9 mouse cellular contexts compared by ENCODE assay signal in the genomic region with DNA sequence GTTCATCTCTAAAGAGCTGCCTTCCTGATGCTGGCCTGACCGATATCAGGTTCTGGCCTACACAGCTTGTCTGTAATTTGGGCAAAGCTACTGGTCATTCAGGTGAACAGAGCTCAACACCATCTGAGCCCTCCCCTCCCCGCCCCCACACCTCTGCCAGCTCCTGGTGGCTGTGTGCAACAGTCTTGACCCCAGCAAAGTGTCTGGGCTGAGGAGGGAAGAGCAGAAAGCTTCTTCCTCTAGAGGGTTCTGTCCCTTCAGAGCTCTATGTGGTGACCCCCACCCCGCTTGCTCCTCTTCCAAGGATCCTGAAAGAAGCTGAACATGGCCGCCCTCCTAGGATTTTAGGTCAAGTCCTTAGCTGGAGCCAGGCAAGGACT. TPM values are rescaled to one million over a fixed set of nuclear protein-coding genes. Genes with fewer than 3 reads are reported as not detected.
DNase-seq lines count a peak whose midpoint lies in the region; ATAC-seq and TF ChIP-seq lines count a peak whose summit lies in the region.
"Had no signal": no experiment of that assay in that cellular context is flagged by ENCODE, and none has a peak within 500 bp of the region (broad histone marks: within the 10 kb centered on the region; RNA-seq: fewer than 3 reads in every experiment).

No protein-coding gene starts in this region.

- WGBS in kidney, embryonic 14.5 days = 77% methylated on average over 4 of the region's 4 CpGs
- 76% methylated on average over 4 of the region's 4 CpGs for WGBS in hindbrain, embryonic 12.5 days
- 79% methylated on average over 4 of the region's 4 CpGs for WGBS in midbrain, embryonic 12.5 days

- no peak overlapping the region for H3K9ac ChIP-seq in kidney, embryonic 14.5 days (ENCODE audit: low read depth, low read length)
- H3K9ac ChIP-seq in hindbrain, embryonic 12.5 days = no peak overlapping the region
- H3K9ac ChIP-seq in midbrain, embryonic 12.5 days (replicated peaks) = no peak overlapping the region
- H3K9ac ChIP-seq: liver, embryonic 14.5 days had no signal

- no peak overlapping the region for H3K4me3 ChIP-seq in kidney, embryonic 14.5 days (ENCODE audit: low read length)
- H3K4me3 ChIP-seq in cortical plate, adult 2 months (ENCODE audit: insufficient read depth, low read length) = no peak overlapping the region
- no peak overlapping the region for H3K4me3 ChIP-seq in hindbrain, embryonic 12.5 days
- no peak overlapping the region for H3K4me3 ChIP-seq in midbrain, embryonic 12.5 days

- DNase-seq in kidney, adult 9 months = no peak
- no peak for DNase-seq in urinary bladder, postnatal 25 days (ENCODE audit: low spot score)
- no peak for DNase-seq in adrenal gland, adult 18-20 months (ENCODE audit: low spot score in 2 of 2)
- no peak for DNase-seq in retina, postnatal 1 day

- H3K36me3 ChIP-seq in kidney, embryonic 14.5 days (ENCODE audit: control insufficient read depth, insufficient read depth, low read length) = no peaks in the 10 kb centered on the region
- H3K36me3 ChIP-seq in hindbrain, embryonic 12.5 days = no peaks in the 10 kb centered on the region
- H3K36me3 ChIP-seq in midbrain, embryonic 12.5 days = no peaks in the 10 kb centered on the region

- H3K4me1 ChIP-seq in kidney, embryonic 14.5 days (ENCODE audit: control insufficient read depth, insufficient read depth, low read length) = peaks cover 13% of the 10 kb centered on the region
- peaks cover 9% of the 10 kb centered on the region for H3K4me1 ChIP-seq in cortical plate, adult 2 months (ENCODE audit: control insufficient read depth, insufficient read depth, low read length)
- peaks cover 25% of the 10 kb centered on the region for H3K4me1 ChIP-seq in hindbrain, embryonic 12.5 days
- H3K4me1 ChIP-seq in midbrain, embryonic 12.5 days = peaks cover 17% of the 10 kb centered on the region

- no peak overlapping the region for H3K4me2 ChIP-seq in kidney, embryonic 14.5 days (replicated peaks; ENCODE audit: low read depth, low read length)
- no peak overlapping the region for H3K4me2 ChIP-seq in hindbrain, embryonic 12.5 days (replicated peaks)
- 0 out of 2 replicates have a peak overlapping the region, but pooled peaks have one; percentile 1 for H3K4me2 ChIP-seq in midbrain, embryonic 12.5 days (replicated peaks)

- no peak for TF ChIP-seq POLR2A in cortical plate, adult 2 months (IDR thresholded peaks at IDR 0.05; ENCODE audit: extremely low read depth, insufficient read depth, low read length)

- TF ChIP-seq CTCF in cortical plate, adult 2 months (IDR thresholded peaks at IDR 0.05; ENCODE audit: extremely low read depth, insufficient read depth, low read length) = no peak

- H3K27ac ChIP-seq in kidney, embryonic 14.5 days (ENCODE audit: low read depth, low read length) = peak overlapping the region; percentile 82; the same call in 1 of the 2 replicates
- H3K27ac ChIP-seq in cortical plate, adult 2 months (ENCODE audit: insufficient read depth, low read length) = peak overlapping the region; percentile 25; the same call in 1 of the 2 replicates
- peak overlapping the region; percentile 89 for H3K27ac ChIP-seq in hindbrain, embryonic 12.5 days
- peak overlapping the region; percentile 76 for H3K27ac ChIP-seq in midbrain, embryonic 12.5 days (replicated peaks)

- no peaks in the 10 kb centered on the region for H3K27me3 ChIP-seq in kidney, embryonic 14.5 days (ENCODE audit: control insufficient read depth, insufficient read depth, low read length)
- no peaks in the 10 kb centered on the region for H3K27me3 ChIP-seq in hindbrain, embryonic 12.5 days
- H3K27me3 ChIP-seq in midbrain, embryonic 12.5 days = no peaks in the 10 kb centered on the region

- ATAC-seq in kidney, embryonic 14.5 days (ENCODE audit: low FRiP score, low TSS enrichment) = no peak
- no peak; the same call in 1 of the 2 replicates for ATAC-seq in hindbrain, embryonic 12.5 days (ENCODE audit: low FRiP score)
- no peak; the same call in none of the 2 replicates for ATAC-seq in midbrain, embryonic 12.5 days (ENCODE audit: low FRiP score, low read depth)

- H3K9me3 ChIP-seq in kidney, embryonic 14.5 days (ENCODE audit: control insufficient read depth, low read length) = no peaks in the 10 kb centered on the region
- no peaks in the 10 kb centered on the region for H3K9me3 ChIP-seq in hindbrain, embryonic 12.5 days (replicated peaks)
- H3K9me3 ChIP-seq in midbrain, embryonic 12.5 days = no peaks in the 10 kb centered on the region

RNA-seq across cellular contexts. Expression of gene Nfkbia, which starts 46.1 kb away (rescaled TPM):
- 69.0 and 75.2 TPM in 2 replicates for polyA plus RNA-seq in kidney, embryonic 14.5 days (2014; fragmentation: Nextera tagmentation; extraction: Ambion mirVana)
- polyA plus RNA-seq in cortical plate, adult 2 months (2012; rRNA removed) = 35.4 and 40.2 TPM in 2 replicates
- 42.8 and 49.1 TPM in 2 replicates for polyA plus RNA-seq in hindbrain, embryonic 12.5 days (2016; fragmentation: Nextera tagmentation; extraction: Ambion mirVana)
- 35.7 and 40.4 TPM in 2 replicates for polyA plus RNA-seq in midbrain, embryonic 12.5 days (2016; fragmentation: Nextera tagmentation; extraction: Ambion mirVana)
- 100 to 1,000 TPM in 1 of 2 experiments, 10 to 100 TPM in 1; 72.4 to 107 TPM for total RNA-seq in adrenal gland, adult 18-20 months (2021)

Comparison
In these comparisons a context has a peak if more than half of its experiments do, and no peak if none do; other contexts are left out.
1. H3K27ac ChIP-seq: peak in every context shown above with its lines; median percentile 89 in hindbrain, embryonic 12.5 days; 82 in kidney, embryonic 14.5 days; 76 in midbrain, embryonic 12.5 days; 25 in cortical plate, adult 2 months.